Mouse (Mus musculus) forebrain, embryonic 11.5 days (tissue): ENCODE measurements around the gene Cyp2d22. TPM values are rescaled to one million over a fixed set of nuclear protein-coding genes. Genes with fewer than 3 reads are reported as not detected.
"Not testable (repeated sequence)": the region's sequence is repeated elsewhere in the genome, so short reads cannot be mapped to it uniquely, and the experiment has no call there.

Experiments
- ATAC-seq: fragments of 200-750 bp; cut with Nextera tagmentation; replicated peaks from 2 replicates; pipeline ENCODE4 v1.8.0; 2017; ENCODE audit warnings: moderate TSS enrichment; ENCODE audit not compliant: low FRiP score
- DNase-seq: peaks from one replicate; pipeline ENCODE4 v3.0.0-alpha.2; 2017; ENCODE audit warnings: low spot score
- H3K27ac ChIP-seq: fragments of 300-500 bp; sonication (generic); 2 replicates; pipeline ENCODE4 v1.5.1; 2014; ENCODE audit warnings: low read depth, low read length
- H3K27me3 ChIP-seq: fragments of 300-500 bp; sonication (generic); 2 replicates; pipeline ENCODE4 v1.6.1; 2014; ENCODE audit warnings: mild to moderate bottlenecking, low read length, mixed read lengths; ENCODE audit not compliant: control insufficient read depth, insufficient read depth
- H3K36me3 ChIP-seq: fragments of 300-500 bp; sonication (generic); 2 replicates; pipeline ENCODE4 v1.6.1; 2014; ENCODE audit warnings: mild to moderate bottlenecking, low read length, moderate library complexity, mixed read lengths; ENCODE audit not compliant: control insufficient read depth, insufficient read depth
- H3K4me1 ChIP-seq: fragments of 300-500 bp; sonication (generic); replicated peaks from 2 replicates; pipeline ENCODE4 v1.6.1; 2014; ENCODE audit warnings: low read length, mixed read lengths; ENCODE audit not compliant: control insufficient read depth, insufficient read depth
- H3K4me2 ChIP-seq: fragments of 300-500 bp; sonication (generic); 2 replicates; pipeline ENCODE4 v1.6.1; 2014; ENCODE audit warnings: low read depth, mild to moderate bottlenecking, low read length, moderate library complexity, mixed read lengths; ENCODE audit not compliant: severe bottlenecking
- H3K4me3 ChIP-seq: fragments of 300-500 bp; sonication (generic); 2 replicates; pipeline ENCODE4 v1.5.1; 2014; ENCODE audit warnings: low read depth, low read length
- H3K9ac ChIP-seq: fragments of 300-500 bp; sonication (generic); 2 replicates; pipeline ENCODE4 v1.6.1; 2014; ENCODE audit warnings: low read length
- H3K9me3 ChIP-seq: fragments of 300-500 bp; sonication (generic); 2 replicates; pipeline ENCODE4 v1.6.1; 2016; ENCODE audit warnings: low read length, mixed read lengths; ENCODE audit not compliant: control insufficient read depth
- WGBS: fragments of 180-500 bp; shearing (Covaris S2); extraction: QIAGEN DNeasy Blood & Tissue Kit; methylation state at CpG from one replicate; pipeline ENCODE4 v1.1.7; 2014; 5-methylcytosine and 5-hydroxymethylcytosine counted together
- polyA plus RNA-seq: library from polyadenylated mRNA; unstranded; fragments of >200 nt; fragmentation: Nextera tagmentation; extraction: Ambion mirVana; gene quantifications from 2 replicates; pipeline ENCODE4 v1.2.1, GENCODE M21; 2014

The Cyp2d22 gene
- polyA plus RNA-seq, 1 experiment from 2014 or later, result 3.6 TPM

- Histone ChIP-seq H3K4me1 (no peaks in the 10 kb centered on the region), H3K36me3 (no peaks in the 10 kb centered on the region), H3K4me2 (no peak overlapping the region), H3K9ac (no peak overlapping the region), H3K27me3 (no peaks in the 10 kb centered on the region), H3K9me3 (no peaks in the 10 kb centered on the region), H3K27ac (no peak overlapping the region), H3K4me3 (no peak overlapping the region)
- 87% methylated on average over 6 of the region's 6 CpGs for WGBS
- DNase-seq (no peak), ATAC-seq (no peak)
Observed at GRCm38 (mm10) chr15:82372446-82372845, 7.6 kb downstream of the Cyp2d22 start.

DNA sequence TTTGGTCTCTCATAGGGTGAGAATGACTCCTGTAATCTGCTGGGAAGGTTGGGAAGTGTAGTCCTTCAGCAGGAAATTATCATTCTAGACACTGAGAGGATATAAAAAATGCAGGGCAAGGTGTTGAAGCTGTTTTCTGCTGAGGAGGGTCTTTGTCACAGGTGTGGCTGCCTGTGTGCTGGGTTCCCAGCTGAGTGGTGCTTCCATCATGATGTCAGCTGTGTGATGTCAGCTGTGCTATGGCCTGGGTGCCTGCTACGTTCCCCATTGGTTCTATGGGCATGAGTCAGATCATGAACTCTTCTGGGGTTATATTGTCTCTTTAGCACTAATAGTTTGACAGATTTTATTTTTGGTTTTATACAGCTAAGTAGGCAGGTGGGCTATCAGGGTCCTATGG lies 11.2 kb downstream of the Cyp2d22 start:
- no peak overlapping the region for H3K4me2 ChIP-seq
- H3K27ac ChIP-seq, result no peak overlapping the region
- no peaks in the 10 kb centered on the region for H3K4me1 ChIP-seq
- DNase-seq, result peak; percentile 22
- no peaks in the 10 kb centered on the region for H3K9me3 ChIP-seq
- no peak overlapping the region for H3K4me3 ChIP-seq
- ATAC-seq, result no peak
- no peaks in the 10 kb centered on the region for H3K27me3 ChIP-seq
- WGBS, result 95% methylated on average over 1 of the region's 1 CpGs
- no peaks in the 10 kb centered on the region for H3K36me3 ChIP-seq
- H3K9ac ChIP-seq, result no peak overlapping the region

DNA sequence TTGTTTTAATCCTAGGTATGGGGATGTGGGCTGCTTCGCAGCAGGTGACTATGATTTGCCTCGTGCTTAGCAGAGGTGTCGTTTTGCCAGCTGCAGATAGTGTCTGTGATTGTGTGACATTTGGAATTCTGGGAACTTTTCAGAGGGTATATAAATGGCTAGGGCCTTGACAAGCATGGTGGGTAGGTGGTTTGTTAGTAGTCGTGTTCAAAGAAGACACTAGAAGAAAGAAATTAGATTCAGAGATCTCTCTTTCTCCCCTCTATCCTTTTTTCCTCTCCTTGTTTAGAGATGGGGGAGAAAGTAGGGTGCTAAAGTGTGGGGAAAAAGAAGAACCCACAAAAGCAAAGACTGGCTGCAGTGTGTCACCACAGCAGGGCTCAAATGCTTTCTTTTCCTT lies 11.9 kb downstream of the Cyp2d22 start:
- DNase-seq (no peak), ATAC-seq (no peak)
- Histone ChIP-seq H3K9ac (no peak overlapping the region), H3K4me1 (no peaks in the 10 kb centered on the region), H3K4me2 (no peak overlapping the region), H3K4me3 (no peak overlapping the region), H3K27ac (no peak overlapping the region), H3K27me3 (no peaks in the 10 kb centered on the region), H3K9me3 (no peaks in the 10 kb centered on the region), H3K36me3 (no peaks in the 10 kb centered on the region)
- 91% methylated on average over 4 of the region's 4 CpGs for WGBS

GRCm38 (mm10) chr15:82364561-82364960 lies 15.5 kb downstream of the Cyp2d22 start:
- H3K27ac ChIP-seq, H3K36me3 ChIP-seq, H3K9me3 ChIP-seq, H3K4me2 ChIP-seq, H3K27me3 ChIP-seq, DNase-seq, H3K9ac ChIP-seq, H3K4me1 ChIP-seq, H3K4me3 ChIP-seq, ATAC-seq: not testable (repeated sequence)
- 14% methylated on average over 6 of the region's 9 CpGs for WGBS

DNA sequence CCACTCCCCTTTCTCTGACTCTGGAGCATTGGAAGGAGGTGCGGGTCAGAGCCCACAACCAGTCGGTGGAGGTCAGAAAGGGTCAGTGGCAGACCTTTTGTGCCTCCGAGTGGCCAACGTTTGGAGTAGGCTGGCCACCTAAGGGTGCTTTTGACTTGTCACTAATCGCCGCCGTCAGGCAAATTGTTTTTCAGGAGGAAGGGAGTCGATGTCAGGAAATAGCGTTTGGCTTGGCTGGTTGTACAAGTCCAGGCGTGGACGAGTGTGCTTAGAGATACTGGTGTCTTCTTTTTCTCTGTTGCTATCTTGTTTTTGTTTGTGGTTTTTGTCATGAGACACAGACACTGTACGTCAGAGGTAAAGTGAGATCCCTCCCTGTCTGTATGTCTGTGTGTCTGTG lies 16.3 kb downstream of the Cyp2d22 start:
- 87% methylated on average over 7 of the region's 12 CpGs for WGBS
- ATAC-seq, H3K4me2 ChIP-seq, H3K27ac ChIP-seq, H3K36me3 ChIP-seq, H3K4me3 ChIP-seq, DNase-seq, H3K27me3 ChIP-seq, H3K9ac ChIP-seq, H3K9me3 ChIP-seq, H3K4me1 ChIP-seq: not testable (repeated sequence)

GRCm38 (mm10) chr15:82362234-82362633 lies 17.8 kb downstream of the Cyp2d22 start:
- WGBS, result 87% methylated on average over 3 of the region's 4 CpGs
- Histone ChIP-seq H3K9me3 (no peaks in the 10 kb centered on the region), H3K4me1 (no peaks in the 10 kb centered on the region)

DNA sequence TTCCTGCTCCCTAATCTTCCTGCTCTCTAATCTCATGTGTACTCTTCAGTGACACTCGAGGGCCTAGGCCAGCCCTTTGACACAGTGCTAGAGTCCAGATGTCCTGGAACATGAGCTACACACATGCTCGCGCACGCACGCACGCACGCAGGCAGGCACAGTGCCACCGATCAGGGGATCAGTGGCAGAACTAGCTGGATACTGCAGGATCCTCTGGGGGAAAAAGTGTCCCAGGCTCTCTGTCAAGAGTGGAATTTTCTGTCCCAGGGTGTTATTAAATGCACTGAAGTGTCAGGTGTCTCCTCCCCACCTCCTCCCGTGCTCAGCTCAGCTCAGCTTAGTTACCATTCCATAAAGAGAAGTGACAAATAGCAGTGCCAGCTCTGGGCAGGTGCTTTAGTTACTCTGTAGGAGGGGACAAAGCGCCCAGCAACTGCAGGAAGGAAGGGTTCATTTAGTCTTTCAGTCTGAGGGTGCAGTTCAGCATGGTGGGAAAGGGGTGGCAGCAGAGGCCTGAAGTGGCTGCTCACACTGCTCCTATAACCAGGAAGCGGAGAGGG lies 18.5 kb downstream of the Cyp2d22 start:
- Histone ChIP-seq H3K9me3 (no peaks in the 10 kb centered on the region), H3K27ac (no peak overlapping the region), H3K4me2 (no peak overlapping the region), H3K4me3 (no peak overlapping the region), H3K4me1 (no peaks in the 10 kb centered on the region), H3K9ac (no peak overlapping the region), H3K36me3 (no peaks in the 10 kb centered on the region), H3K27me3 (no peaks in the 10 kb centered on the region)
- 78% methylated on average over 11 of the region's 11 CpGs for WGBS
- ATAC-seq (no peak), DNase-seq (peak; percentile 41)

More at GRCm38 (mm10) chr15:82362234-82362633, 17.8 kb downstream of the Cyp2d22 start:
- peak; percentile 10 for DNase-seq
- Histone ChIP-seq H3K4me3 (no peak overlapping the region), H3K27me3 (no peaks in the 10 kb centered on the region), H3K9ac (no peak overlapping the region), H3K4me2 (no peak overlapping the region), H3K27ac (no peak overlapping the region), H3K36me3 (no peaks in the 10 kb centered on the region)
- ATAC-seq, result no peak

DNA sequence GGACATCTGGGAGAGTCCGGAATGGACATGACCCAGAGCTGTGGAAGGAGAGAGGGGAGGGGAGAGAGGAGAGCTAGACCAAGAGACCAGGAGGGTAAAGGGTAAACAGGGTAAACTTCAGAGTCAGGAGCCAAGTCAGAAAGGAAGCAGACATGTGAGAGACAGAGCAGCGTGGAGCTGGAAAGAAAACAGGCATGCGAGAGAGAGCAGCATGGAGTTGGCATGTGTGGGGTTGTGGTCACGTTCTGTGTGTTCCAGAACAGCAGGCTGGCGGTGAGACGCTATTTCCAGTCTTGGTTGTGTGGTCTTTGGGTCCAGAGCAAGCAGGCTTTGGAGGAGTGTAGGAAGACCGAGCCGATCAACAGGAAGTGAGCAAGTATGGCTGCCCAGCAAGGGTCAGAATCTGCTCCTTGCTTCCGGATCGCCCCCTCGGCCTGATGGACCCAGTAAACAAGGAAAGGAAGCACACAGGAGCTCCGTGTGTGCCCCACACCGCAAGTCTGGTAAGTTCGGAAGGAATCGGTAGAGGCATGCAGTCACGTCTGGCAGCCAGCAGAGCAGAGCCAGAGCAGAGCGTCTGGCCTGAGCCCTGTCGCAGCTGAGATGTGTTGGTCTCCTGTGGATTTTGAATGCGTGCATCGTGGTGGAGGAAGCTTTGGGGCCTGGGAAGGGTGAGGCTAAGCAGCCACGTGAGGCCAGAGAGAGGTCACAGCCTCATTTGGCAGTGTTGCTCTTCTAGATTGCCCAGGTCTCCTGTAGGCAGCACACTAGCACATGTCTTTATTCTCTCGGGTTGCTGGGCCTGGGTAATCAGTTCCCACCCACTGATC lies 21.4 kb downstream of the Cyp2d22 start:
- Histone ChIP-seq H3K9ac (no peak overlapping the region), H3K9me3 (no peaks in the 10 kb centered on the region), H3K36me3 (no peaks in the 10 kb centered on the region), H3K4me2 (no peak overlapping the region), H3K27ac (no peak overlapping the region), H3K4me1 (0 out of 2 replicates have a peak, but pooled peaks cover 2% of the 10 kb centered on the region), H3K4me3 (no peak overlapping the region), H3K27me3 (no peaks in the 10 kb centered on the region)
- WGBS, result 67% methylated on average over 22 of the region's 22 CpGs
- ATAC-seq (no peak), DNase-seq (peak; percentile 49)
